Mouse (Mus musculus): Measurements from ENCODE around the gene Armc6. TPM values are rescaled to one million over a fixed set of nuclear protein-coding genes. Genes with fewer than 3 reads are reported as not detected.
A peak's percentile ranks its signal among the peaks of the same experiment; 100 is the strongest.

Gene Armc6
- polyA plus RNA-seq, 1 experiment from 2014 or later, result 37.9 TPM

GRCm38 (mm10) chr8:70246622-70247021 is 12.4 kb upstream of the Armc6 start:
- Histone ChIP-seq H3K9me3 (ENCODE audit: control insufficient read depth, low read length) (no peaks in the 10 kb centered on the region), H3K27me3 (ENCODE audit: control insufficient read depth, insufficient read depth, low read length) (no peaks in the 10 kb centered on the region), H3K9ac (ENCODE audit: low read length) (no peak overlapping the region), H3K36me3 (ENCODE audit: control insufficient read depth, insufficient read depth, low read length) (peaks cover 20% of the 10 kb centered on the region), H3K4me3 (ENCODE audit: low read depth, low read length) (no peak overlapping the region), H3K27ac (ENCODE audit: low read depth, low read length) (no peak overlapping the region), H3K4me1 (ENCODE audit: control insufficient read depth, insufficient read depth, low read length) (no peaks in the 10 kb centered on the region), H3K4me2 (ENCODE audit: low read depth) (no peak overlapping the region)
- no peak for DNase-seq (ENCODE audit: low spot score)
- 93% methylated on average over 6 of the region's 6 CpGs for WGBS
- no peak for ATAC-seq (ENCODE audit: insufficient read depth, low FRiP score, low TSS enrichment)

GRCm38 (mm10) chr8:70240642-70241041 is 6.4 kb upstream of the Armc6 start:
- DNase-seq (ENCODE audit: low spot score) (no peak), ATAC-seq (ENCODE audit: insufficient read depth, low FRiP score, low TSS enrichment) (no peak)
- H3K9me3 ChIP-seq (ENCODE audit: control insufficient read depth, low read length), result no peaks in the 10 kb centered on the region
- WGBS, result 89% methylated on average over 5 of the region's 5 CpGs
- no peaks in the 10 kb centered on the region for H3K27me3 ChIP-seq (ENCODE audit: control insufficient read depth, insufficient read depth, low read length)
- H3K9ac ChIP-seq (ENCODE audit: low read length), result no peak overlapping the region
- no peak overlapping the region for H3K4me2 ChIP-seq (ENCODE audit: low read depth)
- no peaks in the 10 kb centered on the region for H3K4me1 ChIP-seq (ENCODE audit: control insufficient read depth, insufficient read depth, low read length)
- no peak overlapping the region for H3K4me3 ChIP-seq (ENCODE audit: low read depth, low read length)
- peaks cover 16% of the 10 kb centered on the region for H3K36me3 ChIP-seq (ENCODE audit: control insufficient read depth, insufficient read depth, low read length)
- no peak overlapping the region for H3K27ac ChIP-seq (ENCODE audit: low read depth, low read length)

- no peak for ATAC-seq (ENCODE audit: insufficient read depth, low FRiP score, low TSS enrichment)
- Histone ChIP-seq H3K4me3 (ENCODE audit: low read depth, low read length) (no peak overlapping the region), H3K27me3 (ENCODE audit: control insufficient read depth, insufficient read depth, low read length) (no peaks in the 10 kb centered on the region), H3K9ac (ENCODE audit: low read length) (no peak overlapping the region), H3K27ac (ENCODE audit: low read depth, low read length) (no peak overlapping the region), H3K4me2 (ENCODE audit: low read depth) (no peak overlapping the region), H3K9me3 (ENCODE audit: control insufficient read depth, low read length) (no peaks in the 10 kb centered on the region), H3K4me1 (ENCODE audit: control insufficient read depth, insufficient read depth, low read length) (peaks cover 7% of the 10 kb centered on the region; the same call in 1 of the 2 replicates), H3K36me3 (ENCODE audit: control insufficient read depth, insufficient read depth, low read length) (peaks cover 10% of the 10 kb centered on the region)
- no peak for DNase-seq (ENCODE audit: low spot score)
- WGBS, result 90% methylated on average over 2 of the region's 2 CpGs
These were observed 3.6 kb upstream of the Armc6 start for GRCm38 (mm10) chr8:70237842-70238241.

- H3K9ac ChIP-seq (ENCODE audit: low read length), result peak overlapping the region; percentile 78
- H3K4me1 ChIP-seq (ENCODE audit: control insufficient read depth, insufficient read depth, low read length), result peaks cover 7% of the 10 kb centered on the region; the same call in 1 of the 2 replicates
- no peaks in the 10 kb centered on the region for H3K9me3 ChIP-seq (ENCODE audit: control insufficient read depth, low read length)
- ATAC-seq (ENCODE audit: insufficient read depth, low FRiP score, low TSS enrichment), result no peak; the same call in 1 of the 2 replicates
- H3K27me3 ChIP-seq (ENCODE audit: control insufficient read depth, insufficient read depth, low read length), result no peaks in the 10 kb centered on the region
- DNase-seq (ENCODE audit: low spot score), result no peak
- 0% methylated on average over 15 of the region's 15 CpGs for WGBS
- peak overlapping the region; percentile 78 for H3K4me2 ChIP-seq (ENCODE audit: low read depth)
- H3K27ac ChIP-seq (ENCODE audit: low read depth, low read length), result peak overlapping the region; percentile 76
- H3K36me3 ChIP-seq (ENCODE audit: control insufficient read depth, insufficient read depth, low read length), result peaks cover 2% of the 10 kb centered on the region
- H3K4me3 ChIP-seq (ENCODE audit: low read depth, low read length), result peak overlapping the region; percentile 73
These were observed 489 bp upstream of the Armc6 start for GRCm38 (mm10) chr8:70234781-70235128.

GRCm38 (mm10) chr8:70233606-70234005 is 660 bp downstream of the Armc6 start:
- Histone ChIP-seq H3K4me2 (ENCODE audit: low read depth) (peak overlapping the region; percentile 78), H3K36me3 (ENCODE audit: control insufficient read depth, insufficient read depth, low read length) (peaks cover 4% of the 10 kb centered on the region), H3K4me3 (ENCODE audit: low read depth, low read length) (peak overlapping the region; percentile 73), H3K9ac (ENCODE audit: low read length) (peak overlapping the region; percentile 78), H3K27me3 (ENCODE audit: control insufficient read depth, insufficient read depth, low read length) (no peaks in the 10 kb centered on the region), H3K27ac (ENCODE audit: low read depth, low read length) (no peak overlapping the region), H3K4me1 (ENCODE audit: control insufficient read depth, insufficient read depth, low read length) (peaks cover 7% of the 10 kb centered on the region; the same call in 1 of the 2 replicates), H3K9me3 (ENCODE audit: control insufficient read depth, low read length) (no peaks in the 10 kb centered on the region)
- ATAC-seq (ENCODE audit: insufficient read depth, low FRiP score, low TSS enrichment) (peak; percentile 13; the same call in 1 of the 2 replicates), DNase-seq (ENCODE audit: low spot score) (no peak)
- WGBS, result 7% methylated on average over 13 of the region's 13 CpGs

GRCm38 (mm10) chr8:70230837-70231236 is 3.4 kb downstream of the Armc6 start:
- H3K27ac ChIP-seq (ENCODE audit: low read depth, low read length), result no peak overlapping the region
- DNase-seq (ENCODE audit: low spot score), result no peak
- WGBS, result 94% methylated on average over 9 of the region's 9 CpGs
- H3K36me3 ChIP-seq (ENCODE audit: control insufficient read depth, insufficient read depth, low read length), result peaks cover 2% of the 10 kb centered on the region; the same call in 1 of the 2 replicates
- no peak overlapping the region for H3K4me3 ChIP-seq (ENCODE audit: low read depth, low read length)
- H3K27me3 ChIP-seq (ENCODE audit: control insufficient read depth, insufficient read depth, low read length), result no peaks in the 10 kb centered on the region
- ATAC-seq (ENCODE audit: insufficient read depth, low FRiP score, low TSS enrichment), result no peak
- no peaks in the 10 kb centered on the region for H3K9me3 ChIP-seq (ENCODE audit: control insufficient read depth, low read length)
- no peak overlapping the region for H3K9ac ChIP-seq (ENCODE audit: low read length)
- no peak overlapping the region for H3K4me2 ChIP-seq (ENCODE audit: low read depth)
- peaks cover 7% of the 10 kb centered on the region; the same call in 1 of the 2 replicates for H3K4me1 ChIP-seq (ENCODE audit: control insufficient read depth, insufficient read depth, low read length)

GRCm38 (mm10) chr8:70227997-70228396 is 6.3 kb downstream of the Armc6 start:
- ATAC-seq (ENCODE audit: insufficient read depth, low FRiP score, low TSS enrichment), result no peak; the same call in 1 of the 2 replicates
- Histone ChIP-seq H3K27ac (ENCODE audit: low read depth, low read length) (no peak overlapping the region), H3K4me1 (ENCODE audit: control insufficient read depth, insufficient read depth, low read length) (no peaks in the 10 kb centered on the region; the same call in 1 of the 2 replicates), H3K9ac (ENCODE audit: low read length) (no peak overlapping the region), H3K27me3 (ENCODE audit: control insufficient read depth, insufficient read depth, low read length) (no peaks in the 10 kb centered on the region), H3K4me2 (ENCODE audit: low read depth) (no peak overlapping the region), H3K4me3 (ENCODE audit: low read depth, low read length) (no peak overlapping the region), H3K9me3 (ENCODE audit: control insufficient read depth, low read length) (no peaks in the 10 kb centered on the region), H3K36me3 (ENCODE audit: control insufficient read depth, insufficient read depth, low read length) (peaks cover 4% of the 10 kb centered on the region; the same call in 1 of the 2 replicates)
- DNase-seq (ENCODE audit: low spot score), result peak; percentile 35
- WGBS, result 36% methylated on average over 4 of the region's 4 CpGs

- WGBS, result 45% methylated on average over 6 of the region's 6 CpGs
- Histone ChIP-seq H3K27me3 (ENCODE audit: control insufficient read depth, insufficient read depth, low read length) (no peaks in the 10 kb centered on the region), H3K27ac (ENCODE audit: low read depth, low read length) (no peak overlapping the region), H3K36me3 (ENCODE audit: control insufficient read depth, insufficient read depth, low read length) (0 out of 2 replicates have a peak, but pooled peaks cover 3% of the 10 kb centered on the region), H3K4me2 (ENCODE audit: low read depth) (no peak overlapping the region), H3K9ac (ENCODE audit: low read length) (no peak overlapping the region), H3K9me3 (ENCODE audit: control insufficient read depth, low read length) (no peaks in the 10 kb centered on the region), H3K4me1 (ENCODE audit: control insufficient read depth, insufficient read depth, low read length) (no peaks in the 10 kb centered on the region; the same call in 1 of the 2 replicates), H3K4me3 (ENCODE audit: low read depth, low read length) (no peak overlapping the region)
- ATAC-seq (ENCODE audit: insufficient read depth, low FRiP score, low TSS enrichment) (no peak), DNase-seq (ENCODE audit: low spot score) (no peak)
These were observed 10.9 kb downstream of the Armc6 start for GRCm38 (mm10) chr8:70223341-70223740.

- Histone ChIP-seq H3K4me1 (ENCODE audit: control insufficient read depth, insufficient read depth, low read length) (no peaks in the 10 kb centered on the region), H3K4me3 (ENCODE audit: low read depth, low read length) (no peak overlapping the region), H3K9me3 (ENCODE audit: control insufficient read depth, low read length) (no peaks in the 10 kb centered on the region), H3K9ac (ENCODE audit: low read length) (no peak overlapping the region), H3K27ac (ENCODE audit: low read depth, low read length) (no peak overlapping the region), H3K4me2 (ENCODE audit: low read depth) (no peak overlapping the region), H3K27me3 (ENCODE audit: control insufficient read depth, insufficient read depth, low read length) (no peaks in the 10 kb centered on the region), H3K36me3 (ENCODE audit: control insufficient read depth, insufficient read depth, low read length) (0 out of 2 replicates have a peak, but pooled peaks cover 3% of the 10 kb centered on the region)
- ATAC-seq (ENCODE audit: insufficient read depth, low FRiP score, low TSS enrichment) (no peak), DNase-seq (ENCODE audit: low spot score) (no peak)
- 93% methylated on average over 12 of the region's 12 CpGs for WGBS
These were observed 12.2 kb downstream of the Armc6 start for GRCm38 (mm10) chr8:70222041-70222440.

Data from neural tube, embryonic 11.5 days (tissue).